Mouse (Mus musculus): ENCODE data around the gene Rfpl4. TPM values are rescaled to one million over a fixed set of nuclear protein-coding genes. Genes with fewer than 3 reads are reported as not detected.

Rfpl4 gene
- total and polyA plus RNA-seq, 3 experiments = not detected

DNA sequence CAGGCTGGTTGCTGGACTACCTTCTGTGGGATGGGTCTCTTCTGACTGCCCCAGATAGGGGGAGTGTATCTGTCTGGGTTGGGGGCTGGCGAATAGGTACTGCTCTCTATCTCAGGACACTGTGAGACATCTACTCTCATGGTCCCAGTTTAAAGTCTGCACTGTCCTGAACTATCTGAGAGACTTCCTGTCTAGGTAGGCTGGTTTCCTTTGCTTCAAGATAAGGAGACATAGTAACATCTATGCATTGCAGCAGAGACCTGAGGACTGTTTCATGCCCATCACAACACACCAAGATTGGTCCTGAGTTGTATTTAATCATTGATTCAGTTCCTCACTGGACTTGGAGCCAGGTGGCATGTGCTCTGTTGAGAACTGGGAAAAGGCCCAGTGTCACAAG lies 31.2 kb downstream of the Rfpl4 start:
- peak; percentile 68 for TF ChIP-seq GATA1 (IDR thresholded peaks at IDR 0.05; ENCODE audit: low read depth, low read length)
- peak; percentile 42 to 49; a peak in 3 of 4 replicates for TF ChIP-seq EP300 (IDR thresholded peaks at IDR 0.05; ENCODE audit: low read depth in 1 of 2, low read length in 2 of 2)
- no peak for TF ChIP-seq SIN3A (IDR thresholded peaks at IDR 0.05; ENCODE audit: low read length)
- TF ChIP-seq TAL1 (IDR thresholded peaks at IDR 0.05; ENCODE audit: low read length) = peak; percentile 52
- no peak overlapping the region for H3K9ac ChIP-seq (ENCODE audit: control insufficient read depth, low read depth, low read length, poor library complexity, severe bottlenecking)
- no peaks in the 10 kb centered on the region for H3K9me3 ChIP-seq (replicated peaks; ENCODE audit: insufficient read depth, low read length)
- H3K27ac ChIP-seq (ENCODE audit: control insufficient read depth, low read depth, low read length) = no peak overlapping the region
- H3K4me3 ChIP-seq (ENCODE audit: control insufficient read depth in 1 of 2, insufficient read depth in 1 of 2, low read depth in 2 of 2, low read length in 2 of 2) = no peak overlapping the region
- peaks cover 8 to 34% of the 10 kb centered on the region in 2 experiments for H3K4me1 ChIP-seq (ENCODE audit: control insufficient read depth in 1 of 2, insufficient read depth in 2 of 2, low read length in 2 of 2)
- H3K36me3 ChIP-seq (ENCODE audit: control insufficient read depth in 1 of 2, insufficient read depth in 2 of 2, low read length in 2 of 2) = peaks cover 19 to 38% of the 10 kb centered on the region in 2 experiments
- peaks cover 60% of the 10 kb centered on the region for H3K79me2 ChIP-seq (ENCODE audit: control insufficient read depth, insufficient read depth, low read length, poor library complexity)
- peak; percentile 53 for DNase-seq (ENCODE audit: low read depth, low spot score)
- no peaks in the 10 kb centered on the region for H3K27me3 ChIP-seq (ENCODE audit: control insufficient read depth in 1 of 2, insufficient read depth in 2 of 2, low read length in 2 of 2)

DNA sequence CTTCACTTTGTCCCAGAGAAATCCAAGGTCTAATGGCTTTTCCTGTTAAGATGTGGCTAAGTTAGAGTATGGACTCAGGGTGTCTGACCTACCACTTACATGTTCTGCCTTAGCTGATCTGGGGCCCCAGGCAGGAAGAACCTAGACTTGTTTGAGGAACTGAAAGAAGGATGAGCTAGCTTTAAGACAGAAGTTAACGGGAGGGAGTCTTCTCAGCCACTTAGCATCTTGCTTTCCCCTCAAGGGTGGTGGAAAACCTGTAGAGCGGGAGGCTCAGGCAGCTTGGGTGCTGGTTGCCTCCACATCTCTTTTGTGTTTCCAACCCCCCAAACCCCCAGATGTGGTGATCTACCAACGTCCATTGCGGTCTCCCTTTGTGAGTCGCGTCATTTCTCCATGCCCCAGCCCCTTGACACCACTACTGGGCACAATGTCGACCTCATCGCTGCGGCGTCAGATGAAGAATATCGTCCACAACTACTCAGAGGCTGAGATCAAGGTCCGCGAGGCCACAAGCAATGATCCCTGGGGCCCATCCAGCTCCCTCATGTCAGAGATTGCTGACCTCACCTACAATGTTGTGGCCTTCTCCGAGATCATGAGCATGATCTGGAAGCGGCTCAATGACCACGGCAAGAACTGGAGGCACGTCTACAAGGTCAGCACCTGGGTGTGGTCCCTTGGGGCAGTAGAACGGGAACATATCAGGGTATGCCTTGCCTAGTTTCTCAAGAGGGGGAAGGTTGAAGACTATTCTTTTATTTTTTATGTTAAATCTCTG lies 33.2 kb downstream of the Rfpl4 start:
- H3K9ac ChIP-seq (ENCODE audit: control insufficient read depth, low read depth, low read length, poor library complexity, severe bottlenecking) = no peak overlapping the region
- H3K36me3 ChIP-seq (ENCODE audit: control insufficient read depth in 1 of 2, insufficient read depth in 2 of 2, low read length in 2 of 2) = peaks cover 9 to 38% of the 10 kb centered on the region in 2 experiments
- peaks cover 57% of the 10 kb centered on the region for H3K79me2 ChIP-seq (ENCODE audit: control insufficient read depth, insufficient read depth, low read length, poor library complexity)
- no peaks in the 10 kb centered on the region for H3K27me3 ChIP-seq (ENCODE audit: control insufficient read depth in 1 of 2, insufficient read depth in 2 of 2, low read length in 2 of 2)
- no peaks in the 10 kb centered on the region for H3K9me3 ChIP-seq (replicated peaks; ENCODE audit: insufficient read depth, low read length)
- TF ChIP-seq NRF1 (IDR thresholded peaks at IDR 0.05; ENCODE audit: insufficient read depth, low read depth, low read length, poor library complexity, severe bottlenecking) = no peak
- TF ChIP-seq JUND (IDR thresholded peaks at IDR 0.05; ENCODE audit: low read depth, low read length) = no peak
- TF ChIP-seq ZC3H11A (IDR thresholded peaks at IDR 0.05; ENCODE audit: low read depth, low read length) = no peak
- TF ChIP-seq POLR2A (IDR thresholded peaks at IDR 0.05; ENCODE audit: control insufficient read depth in 1 of 2, insufficient read depth in 1 of 2, low read depth in 1 of 2, low read length in 2 of 2, poor library complexity in 1 of 2) = no peak
- peak; percentile 39 for DNase-seq (ENCODE audit: low read depth, low spot score)
- no peak overlapping the region for H3K27ac ChIP-seq (ENCODE audit: control insufficient read depth, low read depth, low read length)
- no peak overlapping the region for H3K4me3 ChIP-seq (ENCODE audit: control insufficient read depth in 1 of 2, insufficient read depth in 1 of 2, low read depth in 2 of 2, low read length in 2 of 2)
- H3K4me1 ChIP-seq (ENCODE audit: control insufficient read depth in 1 of 2, insufficient read depth in 2 of 2, low read length in 2 of 2) = peaks cover 8 to 34% of the 10 kb centered on the region in 2 experiments

- Histone ChIP-seq H3K27me3 (ENCODE audit: control insufficient read depth in 1 of 2, insufficient read depth in 2 of 2, low read length in 2 of 2) (no peaks in the 10 kb centered on the region), H3K9me3 (replicated peaks; ENCODE audit: insufficient read depth, low read length) (no peaks in the 10 kb centered on the region), H3K36me3 (ENCODE audit: control insufficient read depth in 1 of 2, insufficient read depth in 2 of 2, low read length in 2 of 2) (peaks cover 19 to 44% of the 10 kb centered on the region in 2 experiments), H3K9ac (ENCODE audit: control insufficient read depth, low read depth, low read length, poor library complexity, severe bottlenecking) (peak overlapping the region; percentile 91), H3K4me3 (ENCODE audit: control insufficient read depth in 1 of 2, insufficient read depth in 1 of 2, low read depth in 2 of 2, low read length in 2 of 2) (peak overlapping the region; percentile 69 to 95), H3K4me1 (ENCODE audit: control insufficient read depth in 1 of 2, insufficient read depth in 2 of 2, low read length in 2 of 2) (peaks cover 8 to 34% of the 10 kb centered on the region in 2 experiments), H3K79me2 (ENCODE audit: control insufficient read depth, insufficient read depth, low read length, poor library complexity) (peaks cover 46% of the 10 kb centered on the region), H3K27ac (ENCODE audit: control insufficient read depth, low read depth, low read length) (no peak overlapping the region)
- DNase-seq (ENCODE audit: low read depth, low spot score) = no peak
- TF ChIP-seq USF1 (IDR thresholded peaks at IDR 0.05; ENCODE audit: low read depth, low read length) (no peak), ZC3H11A (IDR thresholded peaks at IDR 0.05; ENCODE audit: low read depth, low read length) (no peak), TAL1 (IDR thresholded peaks at IDR 0.05; ENCODE audit: low read length) (no peak), MEF2A (IDR thresholded peaks at IDR 0.05; ENCODE audit: extremely low read depth, insufficient replicate concordance, low read depth, low read length, poor library complexity, severe bottlenecking) (no peak), GABPA (IDR thresholded peaks at IDR 0.05; ENCODE audit: low read depth, low read length) (no peak), ZMIZ1 (IDR thresholded peaks at IDR 0.05; ENCODE audit: low read depth, low read length) (no peak), POLR2A (IDR thresholded peaks at IDR 0.05; ENCODE audit: control insufficient read depth in 1 of 2, insufficient read depth in 1 of 2, low read depth in 1 of 2, low read length in 2 of 2, poor library complexity in 1 of 2) (no peak), JUND (IDR thresholded peaks at IDR 0.05; ENCODE audit: low read depth, low read length) (no peak), E2F4 (IDR thresholded peaks at IDR 0.05; ENCODE audit: borderline replicate concordance, low read depth, low read length) (no peak), GATA1 (IDR thresholded peaks at IDR 0.05; ENCODE audit: low read depth, low read length) (no peak)
Measured at GRCm38 (mm10) chr7:5081939-5082338, 34.8 kb downstream of the Rfpl4 start.
